Mouse (Mus musculus) MEL (cell line): ENCODE results near the gene Dcdc2c.

Experiments used
- CHD2 ChIP-seq: IDR thresholded peaks from 2 replicates; pipeline ENCODE4 v1.6.1; 2011; ENCODE audit warnings: low read length, improper control_type of control experiment
- CTCF ChIP-seq, 3 experiments: IDR thresholded peaks in 2 of 3; conservative IDR thresholded peaks in 1 of 3; 2 replicates each; pipeline ENCODE4 v1.5.1; 2011 to 2012; ENCODE audit warnings: low read length in 3 of 3, low read depth in 2 of 3, mild to moderate bottlenecking in 2 of 3, improper control_type of control experiment in 1 of 3, inconsistent platforms in 1 of 3, mixed read lengths in 1 of 3, moderate library complexity in 1 of 3; ENCODE audit not compliant: control insufficient read depth in 1 of 3, insufficient read depth in 1 of 3, poor library complexity in 1 of 3, severe bottlenecking in 1 of 3
- E2F4 ChIP-seq: IDR thresholded peaks from 2 replicates; pipeline ENCODE4 v1.6.1; 2011; ENCODE audit warnings: low read depth, low read length, improper control_type of control experiment, borderline replicate concordance
- ETS1 ChIP-seq: IDR thresholded peaks from 2 replicates; pipeline ENCODE4 v1.6.1; 2012; ENCODE audit warnings: low read depth, mild to moderate bottlenecking, inconsistent platforms, low read length, improper control_type of control experiment, moderate library complexity
- GABPA ChIP-seq: IDR thresholded peaks from 2 replicates; pipeline ENCODE4 v1.6.1; 2012; ENCODE audit warnings: low read depth, mild to moderate bottlenecking, inconsistent platforms, low read length, improper control_type of control experiment, moderate library complexity
- KAT2A ChIP-seq: conservative IDR thresholded peaks from 2 replicates; pipeline ENCODE4 v1.6.1; 2012; ENCODE audit warnings: low read depth, low read length, improper control_type of control experiment, inconsistent platforms
- POLR2A ChIP-seq, 2 experiments: IDR thresholded peaks; 2 replicates each; pipeline ENCODE4 v1.6.1; 2011 to 2012; ENCODE audit warnings: low read length in 2 of 2, mild to moderate bottlenecking in 2 of 2, control low read depth in 1 of 2, improper control_type of control experiment in 1 of 2, low read depth in 1 of 2, moderate library complexity in 1 of 2; ENCODE audit not compliant: control insufficient read depth in 1 of 2, insufficient read depth in 1 of 2, poor library complexity in 1 of 2
- RAD21 ChIP-seq: IDR thresholded peaks from 2 replicates; pipeline ENCODE4 v1.6.1; 2011; ENCODE audit warnings: mild to moderate bottlenecking, low read depth, low read length, improper control_type of control experiment
- SIN3A ChIP-seq: IDR thresholded peaks from 2 replicates; pipeline ENCODE4 v1.6.1; 2012; ENCODE audit warnings: low read length, improper control_type of control experiment, inconsistent platforms
- SMC3 ChIP-seq: IDR thresholded peaks from 2 replicates; pipeline ENCODE4 v1.6.1; 2011; ENCODE audit warnings: low read depth, low read length, improper control_type of control experiment
- TCF12 ChIP-seq: IDR thresholded peaks from 2 replicates; pipeline ENCODE4 v1.6.1; 2014; ENCODE audit warnings: low read depth, mild to moderate bottlenecking, inconsistent platforms, low read length, improper control_type of control experiment, moderate library complexity
- UBTF ChIP-seq: IDR thresholded peaks from 2 replicates; pipeline ENCODE4 v1.6.1; 2012; ENCODE audit warnings: low read depth, mild to moderate bottlenecking, inconsistent platforms, low read length, improper control_type of control experiment, moderate library complexity, borderline replicate concordance; ENCODE audit not compliant: insufficient read depth
- ZC3H11A ChIP-seq: IDR thresholded peaks from 2 replicates; pipeline ENCODE4 v1.6.1; 2012; ENCODE audit warnings: low read depth, mild to moderate bottlenecking, inconsistent platforms, low read length, improper control_type of control experiment

- TF ChIP-seq POLR2A (IDR thresholded peaks at IDR 0.05; ENCODE audit: control insufficient read depth in 1 of 2, insufficient read depth in 1 of 2, low read depth in 1 of 2, low read length in 2 of 2, poor library complexity in 1 of 2): no peak
- TF ChIP-seq CTCF (IDR thresholded peaks at IDR 0.05 in 2 of 3, conservative IDR thresholded peaks at IDR 0.05 in 1 of 3; ENCODE audit: control insufficient read depth in 1 of 3, insufficient read depth in 1 of 3, low read depth in 2 of 3, low read length in 3 of 3, poor library complexity in 1 of 3, severe bottlenecking in 1 of 3): no peak
- no peak for TF ChIP-seq TCF12
- no peak for TF ChIP-seq RAD21
- TF ChIP-seq E2F4: no peak
- TF ChIP-seq ETS1: no peak
- TF ChIP-seq ZC3H11A: no peak
- no peak for TF ChIP-seq GABPA
- no peak for TF ChIP-seq SMC3
- no peak for TF ChIP-seq UBTF
- TF ChIP-seq KAT2A: no peak
- TF ChIP-seq SIN3A: no peak
- TF ChIP-seq CHD2: no peak
Observed at GRCm38 (mm10) chr12:28407656-28408405, 144.4 kb downstream of the Dcdc2c start.
